Mouse (Mus musculus): ENCODE measurements around the gene Ndufb6. TPM values are rescaled to one million over a fixed set of nuclear protein-coding genes. Genes with fewer than 3 reads are reported as not detected.

The Ndufb6 gene
- 191 TPM for polyA plus RNA-seq (2021)

- ATAC-seq (peak; percentile 83), DNase-seq (ENCODE audit: low read depth, low spot score) (peak; percentile 55)
- ChIA-PET CTCF (no interaction called here), POLR2A (interaction anchor here (1.1 kb wide), 1 partner anchor 9 kb away, joined by 5 read pairs; the partner anchor contains the start of genes Smim27 and Topors)
- no peaks in the 10 kb centered on the region for H3K27me3 ChIP-seq
- TF ChIP-seq CTCF (IDR thresholded peaks at IDR 0.05), result no peak
- in situ Hi-C loops (cut with MboI; ENCODE audit: low pct_unique_long_range_greater_than_20kb), result no loop called here
These were observed at the start of gene Ndufb6 for GRCm38 (mm10) chr4:40279276-40279900. Ndufb6 (minus strand) TSS chr4:40279421.

GRCm38 (mm10) chr4:40327161-40327560 lies 47.9 kb upstream of the Ndufb6 start:
- no peak for DNase-seq (ENCODE audit: low read depth, low spot score)
- ATAC-seq, result no peak
- TF ChIP-seq CTCF (IDR thresholded peaks at IDR 0.05), result no peak
- ChIA-PET POLR2A (no interaction called here), CTCF (no interaction called here)
- H3K27me3 ChIP-seq, result peaks cover 11% of the 10 kb centered on the region
- in situ Hi-C loops (cut with MboI; ENCODE audit: low pct_unique_long_range_greater_than_20kb), result no loop called here

- DNase-seq (ENCODE audit: low read depth, low spot score) (no peak), ATAC-seq (no peak)
- in situ Hi-C loops (cut with MboI; ENCODE audit: low pct_unique_long_range_greater_than_20kb), result no loop called here
- ChIA-PET POLR2A (no interaction called here), CTCF (interaction anchor here (1.5 kb wide), 1 partner anchor 41 kb away, joined by 3 read pairs; no protein-coding TSS in a partner anchor)
- no peak for TF ChIP-seq CTCF (IDR thresholded peaks at IDR 0.05)
- peaks cover 12% of the 10 kb centered on the region for H3K27me3 ChIP-seq
These were observed 45.4 kb upstream of the Ndufb6 start for GRCm38 (mm10) chr4:40324620-40325019.

- TF ChIP-seq CTCF (IDR thresholded peaks at IDR 0.05), result no peak
- in situ Hi-C loops (cut with MboI; ENCODE audit: low pct_unique_long_range_greater_than_20kb), result no loop called here
- ATAC-seq (no peak), DNase-seq (ENCODE audit: low read depth, low spot score) (no peak)
- CTCF ChIA-PET, result no interaction called here
- H3K27me3 ChIP-seq, result peaks cover 12% of the 10 kb centered on the region
- POLR2A ChIA-PET, result no interaction called here
These were observed 38.2 kb upstream of the Ndufb6 start for GRCm38 (mm10) chr4:40317404-40317803.

GRCm38 (mm10) chr4:40313026-40313425 lies 33.8 kb upstream of the Ndufb6 start:
- DNase-seq (ENCODE audit: low read depth, low spot score) (no peak), ATAC-seq (no peak)
- POLR2A ChIA-PET, result no interaction called here
- in situ Hi-C loops (cut with MboI; ENCODE audit: low pct_unique_long_range_greater_than_20kb), result no loop called here
- CTCF ChIA-PET, result interaction anchor here (1.7 kb wide), 1 partner anchor 11 kb away, joined by 6 read pairs; no protein-coding TSS in a partner anchor
- H3K27me3 ChIP-seq, result no peaks in the 10 kb centered on the region
- no peak for TF ChIP-seq CTCF (IDR thresholded peaks at IDR 0.05)

GRCm38 (mm10) chr4:40312213-40312612 lies 33.0 kb upstream of the Ndufb6 start:
- POLR2A ChIA-PET, result no interaction called here

GRCm38 (mm10) chr4:40310796-40311383 lies 31.7 kb upstream of the Ndufb6 start:
- CTCF ChIA-PET, result interaction anchor here (2.1 kb wide), 1 partner anchor 10 kb away, joined by 6 read pairs; no protein-coding TSS in a partner anchor
- H3K27me3 ChIP-seq, result no peaks in the 10 kb centered on the region
- POLR2A ChIA-PET, result no interaction called here
- ATAC-seq (no peak), DNase-seq (ENCODE audit: low read depth, low spot score) (no peak)
- in situ Hi-C loops (cut with MboI; ENCODE audit: low pct_unique_long_range_greater_than_20kb), result no loop called here
- no peak for TF ChIP-seq CTCF (IDR thresholded peaks at IDR 0.05)

More at GRCm38 (mm10) chr4:40312213-40312612, 33.0 kb upstream of the Ndufb6 start:
- DNase-seq (ENCODE audit: low read depth, low spot score), result no peak
- in situ Hi-C loops (cut with MboI; ENCODE audit: low pct_unique_long_range_greater_than_20kb), result no loop called here
- no peak for ATAC-seq
- CTCF ChIA-PET, result interaction anchor here (2.1 kb wide), 1 partner anchor 11 kb away, joined by 6 read pairs; no protein-coding TSS in a partner anchor
- TF ChIP-seq CTCF (IDR thresholded peaks at IDR 0.05), result no peak
- no peaks in the 10 kb centered on the region for H3K27me3 ChIP-seq

GRCm38 (mm10) chr4:40309682-40310081 lies 30.5 kb upstream of the Ndufb6 start:
- no peaks in the 10 kb centered on the region for H3K27me3 ChIP-seq
- ChIA-PET POLR2A (no interaction called here), CTCF (interaction anchor here (1.0 kb wide), 1 partner anchor 16 kb away, joined by 3 read pairs; no protein-coding TSS in a partner anchor)
- DNase-seq (ENCODE audit: low read depth, low spot score), result no peak
- in situ Hi-C loops (cut with MboI; ENCODE audit: low pct_unique_long_range_greater_than_20kb), result no loop called here
- no peak for ATAC-seq
- no peak for TF ChIP-seq CTCF (IDR thresholded peaks at IDR 0.05)

- ChIA-PET POLR2A (no interaction called here), CTCF (interaction anchor here (1.2 to 2.4 kb wide), 3 partner anchors 11 to 379 kb away, joined by 3 to 19 read pairs (median 6); no protein-coding TSS in a partner anchor)
- no peak for DNase-seq (ENCODE audit: low read depth, low spot score)
- TF ChIP-seq CTCF (IDR thresholded peaks at IDR 0.05), result no peak
- H3K27me3 ChIP-seq, result no peaks in the 10 kb centered on the region
- no peak for ATAC-seq
- in situ Hi-C loops (cut with MboI; ENCODE audit: low pct_unique_long_range_greater_than_20kb), result no loop called here
These were observed 23.4 kb upstream of the Ndufb6 start for GRCm38 (mm10) chr4:40302445-40303125.

- in situ Hi-C loops (cut with MboI; ENCODE audit: low pct_unique_long_range_greater_than_20kb), result no loop called here
- ChIA-PET CTCF (interaction anchor here (0.7 to 2.4 kb wide), 12 partner anchors 10 to 397 kb away, joined by 3 to 19 read pairs (median 4); no protein-coding TSS in a partner anchor), POLR2A (no interaction called here)
- TF ChIP-seq CTCF (IDR thresholded peaks at IDR 0.05), result peak; percentile 69
- no peaks in the 10 kb centered on the region for H3K27me3 ChIP-seq
- DNase-seq (ENCODE audit: low read depth, low spot score) (no peak), ATAC-seq (peak; percentile 82)
These were observed 22.0 kb upstream of the Ndufb6 start for GRCm38 (mm10) chr4:40301076-40301789.
